Mouse (Mus musculus): Measurements from ENCODE around the gene Pitpnm3.

Gene Pitpnm3

DNA sequence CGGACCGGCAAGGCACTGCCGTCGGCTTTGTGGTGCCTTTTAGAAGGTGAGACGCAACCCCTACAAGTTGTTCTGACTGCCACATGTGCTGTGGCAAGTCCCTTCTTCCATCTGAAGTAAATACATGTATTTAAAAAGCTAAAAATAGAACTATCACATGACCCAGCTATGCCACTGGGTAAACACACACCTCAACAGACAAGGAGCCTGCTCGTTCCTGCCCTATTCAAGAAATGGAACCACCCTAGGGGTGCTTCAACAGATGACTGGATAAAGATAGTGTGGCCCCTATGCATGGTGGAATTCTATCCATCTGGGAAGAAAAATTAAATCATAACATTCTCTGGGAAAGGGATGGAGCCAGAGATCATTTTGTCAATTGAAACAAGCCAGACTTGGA lies 112.8 kb downstream of the Pitpnm3 start:
- DNase-seq (ENCODE audit: low read depth), result no peak

DNA sequence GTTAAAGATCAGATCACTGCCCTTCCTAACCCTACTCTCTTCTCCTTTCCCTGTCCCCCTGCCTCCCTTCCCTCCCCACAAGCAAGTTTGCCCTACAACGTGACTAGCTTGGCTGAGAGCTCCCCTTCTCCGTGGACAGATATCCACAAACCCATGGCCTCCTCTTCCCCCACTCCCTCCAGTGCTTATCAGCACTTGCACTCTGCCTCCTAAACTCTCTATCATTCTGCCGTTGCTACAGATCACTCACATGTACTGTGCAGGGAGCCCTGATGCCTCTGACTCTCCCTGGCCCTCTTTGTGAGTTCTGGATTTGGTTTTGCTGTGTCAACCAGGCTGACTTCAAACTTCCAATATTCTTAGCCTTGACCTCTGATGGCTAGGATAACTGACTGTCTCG lies 114.6 kb downstream of the Pitpnm3 start:
- no peak for DNase-seq (ENCODE audit: low read depth)

DNA sequence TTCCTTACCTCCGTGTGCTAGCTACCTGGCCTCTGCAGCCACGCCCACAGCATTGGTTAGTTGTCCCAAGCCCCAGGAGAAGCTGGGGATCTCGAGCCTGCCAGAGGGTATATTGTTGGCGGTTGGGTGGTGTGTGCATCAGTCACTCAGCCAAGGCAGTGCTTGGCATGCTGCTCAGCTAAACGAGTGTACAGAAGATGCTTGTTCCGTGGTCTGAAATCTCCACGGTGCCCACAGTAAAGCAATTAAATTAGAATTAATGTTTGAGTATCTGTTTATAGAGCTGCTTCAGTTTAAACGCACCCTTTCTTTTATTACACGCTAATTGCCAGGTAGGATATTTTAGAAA lies 118.4 kb downstream of the Pitpnm3 start:
- DNase-seq (ENCODE audit: low read depth), result no peak

DNA sequence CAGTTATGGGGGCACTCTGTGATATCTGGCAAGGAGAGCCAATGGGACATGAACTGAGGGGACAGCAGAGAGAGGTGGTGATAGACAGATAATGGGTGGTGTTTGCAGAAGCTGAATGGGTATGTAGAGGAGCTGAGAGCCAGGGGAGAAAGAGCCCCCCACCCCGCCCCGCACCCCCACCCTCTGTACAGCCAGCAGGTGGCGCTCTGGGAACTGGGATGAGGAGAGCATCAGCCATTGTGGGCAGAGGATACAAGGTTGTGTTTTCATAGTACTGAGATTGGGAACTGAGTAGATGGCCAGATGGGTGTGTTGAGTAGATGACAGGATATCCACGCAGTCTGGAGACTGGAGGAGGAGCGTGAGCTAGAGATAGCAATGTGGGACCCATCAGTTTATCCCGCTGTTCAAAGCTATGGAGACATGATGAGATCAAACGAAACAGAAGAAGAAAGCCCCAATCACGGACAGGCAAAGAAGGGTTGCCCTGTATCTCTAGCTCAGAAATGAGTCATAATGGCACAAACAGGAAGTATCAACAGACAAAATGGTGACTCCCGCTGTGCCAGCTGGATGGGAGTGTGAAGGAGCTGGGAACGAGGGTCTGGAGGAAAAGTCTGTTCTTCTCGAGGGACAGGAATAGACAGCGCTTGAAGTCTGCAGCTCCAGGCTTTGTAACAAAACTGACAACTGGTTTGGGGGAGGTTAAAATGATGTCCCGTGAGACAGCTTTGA lies 118.9 kb downstream of the Pitpnm3 start:
- DNase-seq (ENCODE audit: low read depth), result no peak

DNA sequence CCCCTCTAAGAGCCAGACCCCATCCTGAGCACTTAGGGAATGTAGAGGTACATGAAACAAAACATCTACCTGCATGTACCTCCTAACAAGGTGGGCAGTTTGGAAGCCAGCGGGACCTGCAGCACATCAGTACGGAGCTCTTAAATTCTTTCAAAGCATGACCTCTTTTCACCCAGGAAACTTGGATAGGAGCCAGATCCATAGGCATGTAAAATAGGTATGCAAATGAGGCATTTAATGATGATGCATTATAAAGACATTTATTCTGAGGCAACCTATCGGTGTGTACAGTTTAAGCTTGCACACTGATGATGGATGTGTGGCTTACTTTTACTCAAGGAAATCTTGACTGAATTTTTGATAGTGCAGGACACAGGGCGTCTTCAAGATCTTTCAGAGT lies 120.9 kb downstream of the Pitpnm3 start:
- no peak for DNase-seq (ENCODE audit: low read depth)

DNA sequence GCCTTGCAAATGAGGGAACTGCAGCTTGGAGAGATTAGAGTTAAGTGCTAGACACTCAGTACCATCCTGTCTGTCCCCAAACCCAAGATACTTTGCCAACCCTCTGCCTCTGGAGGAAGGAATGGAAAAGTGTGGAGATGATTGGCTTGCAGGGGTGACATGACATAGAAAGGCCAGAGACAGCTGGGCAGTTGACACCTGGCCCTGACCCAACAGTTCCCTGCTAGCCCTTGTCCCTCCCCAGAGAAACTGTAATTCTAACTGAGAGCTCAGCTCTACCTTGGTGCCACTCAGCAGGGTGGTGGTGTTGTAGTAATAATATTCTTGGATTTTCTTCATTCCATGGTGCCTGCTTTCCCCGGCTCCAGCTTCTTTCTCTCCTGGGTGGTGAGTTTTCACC lies 123.6 kb downstream of the Pitpnm3 start:
- no peak for DNase-seq (ENCODE audit: low read depth)

DNA sequence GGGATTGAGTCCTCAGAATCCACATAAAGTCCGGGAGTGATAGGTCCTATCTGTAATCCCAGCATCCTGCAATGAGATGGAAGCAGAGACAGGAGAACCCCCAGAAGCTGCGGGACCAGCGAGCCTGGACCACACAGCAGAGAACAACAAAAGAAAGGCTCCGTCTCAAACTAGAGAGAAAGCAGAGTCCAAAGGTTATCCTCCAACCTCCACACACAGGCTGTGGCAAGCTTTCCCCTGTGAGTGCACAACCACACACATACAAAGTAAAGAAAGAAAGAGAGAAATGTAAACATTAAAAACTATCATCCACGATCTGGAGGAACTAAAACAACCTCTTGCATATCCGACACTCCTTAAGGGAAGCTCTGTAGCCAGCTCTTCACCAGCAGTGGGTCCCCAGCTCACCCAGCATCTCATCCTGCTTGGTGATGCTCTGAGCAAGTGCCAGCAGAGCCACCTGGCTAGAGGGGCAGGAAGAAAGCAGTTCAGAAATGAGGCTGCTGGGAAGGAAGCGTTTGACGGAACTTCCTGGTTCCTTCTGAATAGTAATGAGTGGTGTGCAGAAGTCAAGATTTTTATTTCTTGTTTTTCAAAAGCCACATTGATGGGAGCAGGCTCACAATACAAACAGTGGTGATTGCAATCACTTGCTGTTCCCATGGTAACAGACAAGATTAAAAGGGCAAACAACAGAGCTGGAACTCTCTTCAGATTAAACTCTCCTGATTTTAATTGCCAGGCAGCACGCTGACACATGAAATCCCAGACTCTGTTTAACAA lies 124.4 kb downstream of the Pitpnm3 start:
- no peak for DNase-seq (ENCODE audit: low read depth)

DNA sequence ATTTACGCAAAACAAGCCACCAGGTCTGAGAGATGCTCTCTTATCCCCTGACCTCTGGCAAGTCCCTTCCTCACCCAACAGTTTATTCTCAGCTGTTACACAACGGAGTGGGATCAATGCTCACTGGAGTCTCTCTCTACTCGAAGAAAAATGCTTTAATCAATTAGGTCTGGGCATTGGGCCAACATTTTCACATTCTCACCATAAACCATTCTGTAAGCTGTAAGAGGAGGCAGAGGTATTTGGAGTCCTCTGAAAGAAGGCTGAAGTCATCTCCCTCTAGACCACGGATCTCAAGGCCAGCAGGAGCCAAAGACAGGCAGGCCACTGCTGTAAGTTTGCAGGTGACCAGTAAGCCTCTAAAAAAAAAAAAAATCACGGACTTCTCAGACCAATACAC lies 125.2 kb downstream of the Pitpnm3 start:
- DNase-seq (ENCODE audit: low read depth), result no peak

DNA sequence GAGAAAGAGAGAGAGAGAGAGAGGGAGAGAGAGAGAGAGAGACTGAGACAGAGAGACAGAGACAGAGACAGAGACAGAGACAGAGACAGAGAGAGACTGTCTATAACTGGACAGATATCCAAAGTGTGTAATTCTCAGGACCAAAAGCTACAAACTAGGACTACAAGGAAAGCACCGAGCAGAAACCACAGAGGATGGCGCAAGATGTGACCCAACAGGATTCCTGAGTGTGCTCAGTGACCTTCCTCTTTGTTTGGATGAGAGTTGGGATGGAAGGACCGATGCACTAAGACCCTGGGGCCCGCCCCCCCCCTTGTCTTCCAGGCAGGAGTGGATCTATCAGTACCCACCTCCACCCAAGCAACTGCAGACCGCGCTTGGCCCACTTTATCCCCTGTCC lies 130.0 kb downstream of the Pitpnm3 start:
- no peak for DNase-seq (ENCODE audit: low read depth)

DNA sequence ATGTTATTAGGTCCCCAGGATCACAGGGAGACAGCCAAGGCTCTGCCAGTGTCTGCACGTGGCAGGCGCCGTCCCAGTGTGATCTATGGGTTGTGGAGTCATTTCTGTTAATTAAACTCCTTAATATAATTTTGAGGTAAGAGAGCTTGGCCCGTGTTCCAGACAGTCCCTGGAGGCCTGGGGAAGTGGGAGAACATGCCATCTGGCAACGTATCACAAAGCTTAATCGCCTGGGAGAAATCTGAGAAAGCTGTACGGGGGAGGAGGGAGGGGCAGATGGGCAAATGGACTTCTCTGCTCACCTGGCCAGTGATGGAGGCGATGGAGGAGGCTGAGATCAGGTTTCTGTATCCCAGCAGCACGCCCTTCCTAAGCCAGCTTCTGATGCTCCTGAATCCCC lies 132.4 kb downstream of the Pitpnm3 start:
- DNase-seq (ENCODE audit: low read depth), result no peak

DNA sequence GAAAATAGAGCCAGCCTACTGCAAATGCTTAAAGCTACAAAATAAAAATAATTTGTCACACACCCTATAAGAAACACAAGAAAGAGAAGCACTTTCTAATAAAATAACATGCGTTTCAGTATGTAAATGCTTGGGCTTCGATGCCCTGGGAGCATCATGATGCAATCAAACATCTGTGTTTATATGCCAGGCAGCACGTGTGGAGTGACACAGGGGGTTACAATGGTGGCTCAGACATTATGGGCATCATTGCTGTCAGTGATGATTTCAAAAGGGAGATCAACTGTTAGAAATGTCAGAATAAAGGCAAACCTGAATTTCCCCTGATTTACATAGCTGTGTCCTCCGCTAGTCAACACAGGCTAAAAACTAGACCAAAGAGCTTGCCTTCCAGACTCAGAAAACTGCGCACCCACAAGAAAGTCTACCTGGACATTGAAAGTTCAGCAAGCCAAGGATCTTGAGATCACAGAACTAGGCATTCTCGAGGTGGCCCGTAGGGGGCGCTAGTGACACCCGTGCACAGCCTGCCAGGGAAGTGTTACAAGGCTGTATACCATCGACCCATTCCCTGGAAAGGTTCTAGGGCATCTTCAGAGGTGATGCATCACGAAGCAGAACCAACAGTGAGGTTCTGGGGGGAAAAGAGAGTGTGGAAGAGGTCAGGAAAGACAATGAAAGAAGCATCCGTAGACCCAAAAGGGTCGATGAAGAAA lies 133.3 kb downstream of the Pitpnm3 start:
- no peak for DNase-seq (ENCODE audit: low read depth)

DNA sequence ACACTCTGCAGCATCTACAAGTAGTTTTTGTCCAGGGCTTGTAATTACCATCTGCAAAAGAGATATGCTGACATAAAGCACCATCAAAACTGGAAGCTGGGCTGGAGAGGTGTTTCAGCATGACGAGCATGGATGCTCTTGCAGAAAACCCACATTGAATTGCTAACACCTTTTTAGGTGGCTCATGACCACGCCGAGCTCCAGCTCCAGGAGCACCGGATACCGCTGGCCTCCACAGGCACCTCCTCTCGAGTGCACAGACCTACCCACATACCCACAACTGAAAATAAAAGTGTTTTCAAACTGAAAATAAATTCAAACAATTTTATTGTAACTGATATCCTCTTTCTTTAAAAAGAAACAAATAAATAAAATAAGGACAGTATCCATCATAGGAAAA lies 135.4 kb downstream of the Pitpnm3 start:
- no peak for DNase-seq (ENCODE audit: low read depth)

All from fibroblast of lung, adult 2 months (primary cell).